Mouse (Mus musculus): ENCODE data around the gene Cntn6. TPM values are rescaled to one million over a fixed set of nuclear protein-coding genes. Genes with fewer than 3 reads are reported as not detected.

Gene Cntn6
- total RNA-seq, 1 experiment, result not detected

DNA sequence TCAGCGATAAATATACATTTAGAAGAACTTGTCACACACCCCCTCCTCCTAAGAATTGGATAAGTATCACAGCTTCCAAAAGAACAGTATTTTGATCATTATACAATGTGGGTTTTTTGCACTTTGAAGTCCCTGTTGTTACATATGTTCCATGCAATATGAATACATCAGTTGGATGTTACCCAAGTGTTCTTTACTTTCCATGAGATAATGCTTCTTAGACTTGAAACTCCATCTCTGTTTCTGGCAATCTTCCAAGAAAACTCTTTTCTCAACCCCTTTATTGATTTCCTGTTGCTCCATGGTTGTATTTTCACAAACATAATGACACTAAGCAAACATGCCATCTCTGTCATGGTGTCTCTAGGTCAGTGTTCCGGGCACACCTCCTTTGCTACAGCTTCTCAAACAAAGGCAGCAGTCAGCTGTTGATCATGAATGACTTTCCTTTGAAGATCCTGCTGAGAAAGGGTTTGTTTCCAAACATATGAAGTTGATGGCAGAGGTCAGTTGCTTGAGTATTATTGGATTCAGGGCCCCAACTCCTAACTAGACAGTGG is 108.3 kb downstream of the Cntn6 start:
- no peaks in the 10 kb centered on the region for H3K36me3 ChIP-seq (ENCODE audit: control insufficient read depth, insufficient read depth, low read length, poor library complexity, severe bottlenecking)
- no peak for TF ChIP-seq ZNF384 (IDR thresholded peaks at IDR 0.05; ENCODE audit: low read depth, low read length)
- TF ChIP-seq MAFK (IDR thresholded peaks at IDR 0.05; ENCODE audit: insufficient read depth, low read depth, low read length), result no peak
- no peak for TF ChIP-seq CHD2 (IDR thresholded peaks at IDR 0.05; ENCODE audit: low read depth, low read length)
- no peak for TF ChIP-seq ZC3H11A (IDR thresholded peaks at IDR 0.05; ENCODE audit: borderline replicate concordance, low read depth, low read length)
- no peak overlapping the region for H3K4me3 ChIP-seq (ENCODE audit: insufficient read depth in 1 of 2, low read depth in 1 of 2, low read length in 2 of 2, poor library complexity in 1 of 2, severe bottlenecking in 1 of 2)
- H3K4me1 ChIP-seq (ENCODE audit: control insufficient read depth in 2 of 2, insufficient read depth in 2 of 2, low read length in 2 of 2, poor library complexity in 1 of 2), result no peaks in the 10 kb centered on the region
- H3K9me3 ChIP-seq (ENCODE audit: control insufficient read depth, insufficient read depth, low read depth, low read length), result no peaks in the 10 kb centered on the region
- no peak overlapping the region for H3K9ac ChIP-seq (ENCODE audit: insufficient read depth, low read depth, low read length, poor library complexity, severe bottlenecking)
- in situ Hi-C loops (cut with MboI; ENCODE audit: low sequenced_read_pairs in 2 of 2, unreplicated experiment in 2 of 2), result no loop called here
- no peak overlapping the region for H3K27ac ChIP-seq (ENCODE audit: insufficient read depth, low read depth, low read length, poor library complexity, severe bottlenecking)
- DNase-seq (ENCODE audit: low read depth, low spot score), result no peak

- H3K36me3 ChIP-seq (ENCODE audit: control insufficient read depth, insufficient read depth, low read length, poor library complexity, severe bottlenecking), result no peaks in the 10 kb centered on the region
- H3K4me3 ChIP-seq (ENCODE audit: insufficient read depth in 1 of 2, low read depth in 1 of 2, low read length in 2 of 2, poor library complexity in 1 of 2, severe bottlenecking in 1 of 2), result no peak overlapping the region
- H3K27ac ChIP-seq (ENCODE audit: insufficient read depth, low read depth, low read length, poor library complexity, severe bottlenecking), result no peak overlapping the region
- in situ Hi-C loops (cut with MboI; ENCODE audit: low sequenced_read_pairs in 2 of 2, unreplicated experiment in 2 of 2), result no loop called here
- H3K4me1 ChIP-seq (ENCODE audit: control insufficient read depth in 2 of 2, insufficient read depth in 2 of 2, low read length in 2 of 2, poor library complexity in 1 of 2), result no peaks in the 10 kb centered on the region
- no peak overlapping the region for H3K9ac ChIP-seq (ENCODE audit: insufficient read depth, low read depth, low read length, poor library complexity, severe bottlenecking)
- H3K9me3 ChIP-seq (ENCODE audit: control insufficient read depth, insufficient read depth, low read depth, low read length), result no peaks in the 10 kb centered on the region
- TF ChIP-seq HCFC1 (IDR thresholded peaks at IDR 0.05; ENCODE audit: borderline replicate concordance, insufficient read depth, low read length), result no peak
- TF ChIP-seq MAFK (IDR thresholded peaks at IDR 0.05; ENCODE audit: insufficient read depth, low read depth, low read length), result peak; percentile 67
- DNase-seq (ENCODE audit: low read depth, low spot score), result no peak
Measured at GRCm38 (mm10) chr6:104602894-104603293, 110.3 kb downstream of the Cntn6 start.

- in situ Hi-C loops (cut with MboI; ENCODE audit: low sequenced_read_pairs in 2 of 2, unreplicated experiment in 2 of 2), result no loop called here
- Histone ChIP-seq H3K9ac (ENCODE audit: insufficient read depth, low read depth, low read length, poor library complexity, severe bottlenecking) (no peak overlapping the region), H3K27ac (ENCODE audit: insufficient read depth, low read depth, low read length, poor library complexity, severe bottlenecking) (no peak overlapping the region), H3K36me3 (ENCODE audit: control insufficient read depth, insufficient read depth, low read length, poor library complexity, severe bottlenecking) (no peaks in the 10 kb centered on the region), H3K4me3 (ENCODE audit: insufficient read depth in 1 of 2, low read depth in 1 of 2, low read length in 2 of 2, poor library complexity in 1 of 2, severe bottlenecking in 1 of 2) (no peak overlapping the region), H3K9me3 (ENCODE audit: control insufficient read depth, insufficient read depth, low read depth, low read length) (no peaks in the 10 kb centered on the region), H3K4me1 (ENCODE audit: control insufficient read depth in 2 of 2, insufficient read depth in 2 of 2, low read length in 2 of 2, poor library complexity in 1 of 2) (no peaks in the 10 kb centered on the region)
- no peak for DNase-seq (ENCODE audit: low read depth, low spot score)
- TF ChIP-seq MAFK (IDR thresholded peaks at IDR 0.05; ENCODE audit: insufficient read depth, low read depth, low read length) (no peak), ZC3H11A (IDR thresholded peaks at IDR 0.05; ENCODE audit: borderline replicate concordance, low read depth, low read length) (no peak), HCFC1 (IDR thresholded peaks at IDR 0.05; ENCODE audit: borderline replicate concordance, insufficient read depth, low read length) (no peak)
Measured at GRCm38 (mm10) chr6:104603371-104603770, 110.8 kb downstream of the Cntn6 start.

DNA sequence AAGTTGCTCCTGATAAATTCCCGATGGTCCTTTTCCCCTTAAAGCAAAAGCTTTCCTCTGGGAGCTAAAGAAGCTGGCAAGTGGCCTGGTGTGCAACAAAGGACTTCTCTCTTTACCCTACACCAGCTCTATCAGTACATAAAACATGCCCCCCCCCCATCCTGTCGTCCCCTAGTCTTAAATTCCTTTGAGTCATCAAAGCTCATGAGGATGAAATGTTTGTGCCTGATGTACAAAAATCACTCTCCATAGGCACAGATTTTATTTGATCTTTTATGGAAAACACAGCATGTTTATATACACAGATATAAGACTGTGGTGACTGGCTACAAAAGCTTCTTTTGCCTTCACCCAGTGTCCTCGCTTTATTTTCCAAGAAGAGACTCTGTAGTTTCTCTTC is 112.6 kb downstream of the Cntn6 start:
- Histone ChIP-seq H3K27ac (ENCODE audit: insufficient read depth, low read depth, low read length, poor library complexity, severe bottlenecking) (no peak overlapping the region), H3K36me3 (ENCODE audit: control insufficient read depth, insufficient read depth, low read length, poor library complexity, severe bottlenecking) (no peaks in the 10 kb centered on the region), H3K9ac (ENCODE audit: insufficient read depth, low read depth, low read length, poor library complexity, severe bottlenecking) (no peak overlapping the region), H3K9me3 (ENCODE audit: control insufficient read depth, insufficient read depth, low read depth, low read length) (no peaks in the 10 kb centered on the region), H3K4me1 (ENCODE audit: control insufficient read depth in 2 of 2, insufficient read depth in 2 of 2, low read length in 2 of 2, poor library complexity in 1 of 2) (no peaks in the 10 kb centered on the region), H3K4me3 (ENCODE audit: insufficient read depth in 1 of 2, low read depth in 1 of 2, low read length in 2 of 2, poor library complexity in 1 of 2, severe bottlenecking in 1 of 2) (no peak overlapping the region)
- DNase-seq (ENCODE audit: low read depth, low spot score), result no peak
- in situ Hi-C loops (cut with MboI; ENCODE audit: low sequenced_read_pairs in 2 of 2, unreplicated experiment in 2 of 2), result no loop called here
- TF ChIP-seq ZNF384 (IDR thresholded peaks at IDR 0.05; ENCODE audit: low read depth, low read length) (no peak), HCFC1 (IDR thresholded peaks at IDR 0.05; ENCODE audit: borderline replicate concordance, insufficient read depth, low read length) (no peak), ZC3H11A (IDR thresholded peaks at IDR 0.05; ENCODE audit: borderline replicate concordance, low read depth, low read length) (no peak), MAFK (IDR thresholded peaks at IDR 0.05; ENCODE audit: insufficient read depth, low read depth, low read length) (no peak), CHD2 (IDR thresholded peaks at IDR 0.05; ENCODE audit: low read depth, low read length) (no peak)

- in situ Hi-C loops (cut with MboI; ENCODE audit: low sequenced_read_pairs in 2 of 2, unreplicated experiment in 2 of 2), result no loop called here
Measured at GRCm38 (mm10) chr6:104653518-104653917, 160.9 kb downstream of the Cntn6 start.

More at GRCm38 (mm10) chr6:104653518-104653917, 160.9 kb downstream of the Cntn6 start:
- H3K9ac ChIP-seq (ENCODE audit: insufficient read depth, low read depth, low read length, poor library complexity, severe bottlenecking), result no peak overlapping the region
- H3K9me3 ChIP-seq (ENCODE audit: control insufficient read depth, insufficient read depth, low read depth, low read length), result no peaks in the 10 kb centered on the region
- H3K27ac ChIP-seq (ENCODE audit: insufficient read depth, low read depth, low read length, poor library complexity, severe bottlenecking), result no peak overlapping the region
- H3K4me1 ChIP-seq (ENCODE audit: control insufficient read depth in 2 of 2, insufficient read depth in 2 of 2, low read length in 2 of 2, poor library complexity in 1 of 2), result no peaks in the 10 kb centered on the region
- no peaks in the 10 kb centered on the region for H3K36me3 ChIP-seq (ENCODE audit: control insufficient read depth, insufficient read depth, low read length, poor library complexity, severe bottlenecking)
- H3K4me3 ChIP-seq (ENCODE audit: insufficient read depth in 1 of 2, low read depth in 1 of 2, low read length in 2 of 2, poor library complexity in 1 of 2, severe bottlenecking in 1 of 2), result no peak overlapping the region
- no peak for TF ChIP-seq MAFK (IDR thresholded peaks at IDR 0.05; ENCODE audit: insufficient read depth, low read depth, low read length)
- TF ChIP-seq ZC3H11A (IDR thresholded peaks at IDR 0.05; ENCODE audit: borderline replicate concordance, low read depth, low read length), result no peak
- TF ChIP-seq CHD2 (IDR thresholded peaks at IDR 0.05; ENCODE audit: low read depth, low read length), result no peak
- TF ChIP-seq ZNF384 (IDR thresholded peaks at IDR 0.05; ENCODE audit: low read depth, low read length), result no peak
- TF ChIP-seq HCFC1 (IDR thresholded peaks at IDR 0.05; ENCODE audit: borderline replicate concordance, insufficient read depth, low read length), result no peak
- no peak for DNase-seq (ENCODE audit: low read depth, low spot score)

Measured in ES-E14 (cell line).